Mouse (Mus musculus) liver, embryonic 12.5 days (tissue): ENCODE measurements around the gene Magi2. TPM values are rescaled to one million over a fixed set of nuclear protein-coding genes. Genes with fewer than 3 reads are reported as not detected.

Experiments
- ATAC-seq: fragments of 200-750 bp; cut with Nextera tagmentation; 2 replicates; pipeline ENCODE4 v1.8.0; 2017; ENCODE audit warnings: moderate number of reproducible peaks, mild to moderate bottlenecking, moderate library complexity
- H3K27ac ChIP-seq: fragments of 300-500 bp; sonication (generic); 2 replicates; pipeline ENCODE4 v1.5.1; 2016; ENCODE audit warnings: mild to moderate bottlenecking
- H3K27me3 ChIP-seq: fragments of 300-500 bp; sonication (generic); replicated peaks from 2 replicates; pipeline ENCODE4 v1.6.1; 2016; ENCODE audit warnings: mild to moderate bottlenecking, moderate library complexity
- H3K36me3 ChIP-seq: fragments of 300-500 bp; sonication (generic); 2 replicates; pipeline ENCODE4 v1.6.1; 2016; ENCODE audit warnings: mild to moderate bottlenecking, moderate library complexity
- H3K4me1 ChIP-seq: fragments of 300-500 bp; sonication (generic); 2 replicates; pipeline ENCODE4 v1.6.1; 2016
- H3K4me2 ChIP-seq: fragments of 300-500 bp; sonication (generic); 2 replicates; pipeline ENCODE4 v1.6.1; 2016; ENCODE audit warnings: mild to moderate bottlenecking, moderate library complexity
- H3K4me3 ChIP-seq: fragments of 300-500 bp; sonication (generic); 2 replicates; pipeline ENCODE4 v1.5.1; 2016; ENCODE audit warnings: mild to moderate bottlenecking, moderate library complexity
- H3K9ac ChIP-seq: fragments of 300-500 bp; sonication (generic); 2 replicates; pipeline ENCODE4 v1.6.1; 2016; ENCODE audit warnings: mild to moderate bottlenecking, moderate library complexity
- H3K9me3 ChIP-seq: fragments of 300-500 bp; sonication (generic); replicated peaks from 2 replicates; pipeline ENCODE4 v1.6.1; 2016; ENCODE audit warnings: mild to moderate bottlenecking, moderate library complexity
- WGBS: fragments of 180-500 bp; shearing (Covaris S2); methylation state at CpG from one replicate; pipeline ENCODE4 v1.1.7; 2016; ENCODE audit not compliant: insufficient replicate concordance; 5-methylcytosine and 5-hydroxymethylcytosine counted together
- polyA plus RNA-seq: library from polyadenylated mRNA; unstranded; fragments of >200 nt; fragmentation: Nextera tagmentation; extraction: Ambion mirVana; gene quantifications from 2 replicates; pipeline ENCODE4 v1.2.1, GENCODE M21; 2016

The Magi2 gene
- polyA plus RNA-seq, 1 experiment from 2014 or later = 0.77 TPM

GRCm38 (mm10) chr5:20359021-20359420, 1132.2 kb downstream of the Magi2 start:
- WGBS = 56% methylated on average over 3 of the region's 3 CpGs
- no peak overlapping the region for H3K27ac ChIP-seq
- H3K4me3 ChIP-seq = no peak overlapping the region
- H3K4me1 ChIP-seq = no peaks in the 10 kb centered on the region
- no peaks in the 10 kb centered on the region for H3K27me3 ChIP-seq
- no peak for ATAC-seq
- H3K4me2 ChIP-seq = no peak overlapping the region
- H3K36me3 ChIP-seq = no peaks in the 10 kb centered on the region
- H3K9ac ChIP-seq = no peak overlapping the region
- no peaks in the 10 kb centered on the region for H3K9me3 ChIP-seq

GRCm38 (mm10) chr5:20362154-20362553, 1135.3 kb downstream of the Magi2 start:
- no peak for ATAC-seq
- H3K27ac ChIP-seq = no peak overlapping the region
- H3K36me3 ChIP-seq = no peaks in the 10 kb centered on the region
- no peak overlapping the region for H3K9ac ChIP-seq
- WGBS = 61% methylated on average over 3 of the region's 3 CpGs
- no peaks in the 10 kb centered on the region for H3K27me3 ChIP-seq
- no peak overlapping the region for H3K4me2 ChIP-seq
- H3K4me3 ChIP-seq = no peak overlapping the region
- H3K9me3 ChIP-seq = no peaks in the 10 kb centered on the region
- no peaks in the 10 kb centered on the region for H3K4me1 ChIP-seq

GRCm38 (mm10) chr5:20363216-20363615, 1136.4 kb downstream of the Magi2 start:
- WGBS = 44% methylated on average over 5 of the region's 5 CpGs

GRCm38 (mm10) chr5:20373586-20373985, 1146.8 kb downstream of the Magi2 start:
- WGBS = 41% methylated on average over 1 of the region's 1 CpGs
- no peaks in the 10 kb centered on the region for H3K36me3 ChIP-seq
- no peaks in the 10 kb centered on the region for H3K27me3 ChIP-seq
- H3K4me3 ChIP-seq = no peak overlapping the region
- no peaks in the 10 kb centered on the region for H3K9me3 ChIP-seq
- no peak overlapping the region for H3K27ac ChIP-seq
- H3K9ac ChIP-seq = no peak overlapping the region
- no peak overlapping the region for H3K4me2 ChIP-seq
- ATAC-seq = no peak
- no peaks in the 10 kb centered on the region for H3K4me1 ChIP-seq

More at GRCm38 (mm10) chr5:20363216-20363615, 1136.4 kb downstream of the Magi2 start:
- Histone ChIP-seq H3K27ac (no peak overlapping the region), H3K9me3 (no peaks in the 10 kb centered on the region), H3K4me1 (no peaks in the 10 kb centered on the region), H3K4me3 (no peak overlapping the region), H3K4me2 (no peak overlapping the region), H3K36me3 (no peaks in the 10 kb centered on the region), H3K9ac (no peak overlapping the region), H3K27me3 (no peaks in the 10 kb centered on the region)
- no peak for ATAC-seq

GRCm38 (mm10) chr5:20378071-20378800, 1151.4 kb downstream of the Magi2 start:
- Histone ChIP-seq H3K27me3 (no peaks in the 10 kb centered on the region), H3K4me2 (no peak overlapping the region), H3K9me3 (no peaks in the 10 kb centered on the region), H3K9ac (no peak overlapping the region), H3K4me3 (no peak overlapping the region), H3K27ac (no peak overlapping the region), H3K4me1 (no peaks in the 10 kb centered on the region), H3K36me3 (no peaks in the 10 kb centered on the region)
- no peak for ATAC-seq
- WGBS = 65% methylated on average over 11 of the region's 11 CpGs

- H3K27me3 ChIP-seq = no peaks in the 10 kb centered on the region
- WGBS = 67% methylated on average over 5 of the region's 5 CpGs
- H3K4me2 ChIP-seq = no peak overlapping the region
- H3K27ac ChIP-seq = no peak overlapping the region
- no peak overlapping the region for H3K9ac ChIP-seq
- ATAC-seq = no peak
- H3K9me3 ChIP-seq = no peaks in the 10 kb centered on the region
- H3K4me3 ChIP-seq = no peak overlapping the region
- no peaks in the 10 kb centered on the region for H3K4me1 ChIP-seq
- no peaks in the 10 kb centered on the region for H3K36me3 ChIP-seq
Measured at GRCm38 (mm10) chr5:20404533-20404932, 1177.7 kb downstream of the Magi2 start.

- H3K36me3 ChIP-seq = no peaks in the 10 kb centered on the region
- H3K9me3 ChIP-seq = no peaks in the 10 kb centered on the region
- 64% methylated on average over 4 of the region's 4 CpGs for WGBS
- H3K9ac ChIP-seq = no peak overlapping the region
- no peak overlapping the region for H3K4me3 ChIP-seq
- no peaks in the 10 kb centered on the region for H3K27me3 ChIP-seq
- H3K4me1 ChIP-seq = no peaks in the 10 kb centered on the region
- no peak overlapping the region for H3K4me2 ChIP-seq
- H3K27ac ChIP-seq = no peak overlapping the region
- no peak for ATAC-seq
Measured at GRCm38 (mm10) chr5:20406626-20407025, 1179.8 kb downstream of the Magi2 start.

- H3K4me1 ChIP-seq = no peaks in the 10 kb centered on the region
- no peak for ATAC-seq
- H3K27ac ChIP-seq = no peak overlapping the region
Measured at GRCm38 (mm10) chr5:20415320-20415719, 1188.5 kb downstream of the Magi2 start.

GRCm38 (mm10) chr5:20417348-20417747, 1190.5 kb downstream of the Magi2 start:
- H3K4me2 ChIP-seq = no peak overlapping the region
- ATAC-seq = no peak
- no peak overlapping the region for H3K27ac ChIP-seq
- no peaks in the 10 kb centered on the region for H3K27me3 ChIP-seq
- H3K36me3 ChIP-seq = no peaks in the 10 kb centered on the region
- H3K4me1 ChIP-seq = no peaks in the 10 kb centered on the region
- no peak overlapping the region for H3K4me3 ChIP-seq
- H3K9ac ChIP-seq = no peak overlapping the region
- H3K9me3 ChIP-seq = no peaks in the 10 kb centered on the region

More at GRCm38 (mm10) chr5:20415320-20415719, 1188.5 kb downstream of the Magi2 start:
- Histone ChIP-seq H3K4me2 (no peak overlapping the region), H3K9me3 (no peaks in the 10 kb centered on the region), H3K9ac (no peak overlapping the region), H3K4me3 (no peak overlapping the region), H3K27me3 (no peaks in the 10 kb centered on the region), H3K36me3 (no peaks in the 10 kb centered on the region)

- H3K4me1 ChIP-seq = no peaks in the 10 kb centered on the region
- 47% methylated on average over 9 of the region's 9 CpGs for WGBS
- ATAC-seq = no peak
- H3K4me3 ChIP-seq = no peak overlapping the region
- H3K9ac ChIP-seq = no peak overlapping the region
- H3K4me2 ChIP-seq = no peak overlapping the region
- H3K9me3 ChIP-seq = no peaks in the 10 kb centered on the region
- no peaks in the 10 kb centered on the region for H3K27me3 ChIP-seq
- H3K27ac ChIP-seq = no peak overlapping the region
- H3K36me3 ChIP-seq = no peaks in the 10 kb centered on the region
Measured at GRCm38 (mm10) chr5:20432148-20432813, 1205.4 kb downstream of the Magi2 start.

GRCm38 (mm10) chr5:20446471-20447174, 1219.8 kb downstream of the Magi2 start:
- Histone ChIP-seq H3K4me2 (no peak overlapping the region), H3K27me3 (no peaks in the 10 kb centered on the region), H3K4me3 (no peak overlapping the region), H3K9me3 (no peaks in the 10 kb centered on the region), H3K27ac (no peak overlapping the region), H3K4me1 (no peaks in the 10 kb centered on the region), H3K36me3 (no peaks in the 10 kb centered on the region), H3K9ac (no peak overlapping the region)
- 39% methylated on average over 4 of the region's 4 CpGs for WGBS
- ATAC-seq = no peak

GRCm38 (mm10) chr5:20456106-20456505, 1229.3 kb downstream of the Magi2 start:
- ATAC-seq = no peak
- no peak overlapping the region for H3K9ac ChIP-seq
- H3K4me3 ChIP-seq = no peak overlapping the region
- 44% methylated on average over 3 of the region's 3 CpGs for WGBS
- no peaks in the 10 kb centered on the region for H3K36me3 ChIP-seq
- no peak overlapping the region for H3K27ac ChIP-seq
- H3K4me1 ChIP-seq = no peaks in the 10 kb centered on the region
- H3K27me3 ChIP-seq = no peaks in the 10 kb centered on the region
- no peaks in the 10 kb centered on the region for H3K9me3 ChIP-seq
- H3K4me2 ChIP-seq = no peak overlapping the region
